Mouse (Mus musculus) testis, adult 2 months (tissue): ENCODE data around the gene Jmjd4.

ENCODE experiments used
- CTCF ChIP-seq: fragments of 200-500 bp; IDR thresholded peaks from 2 replicates; pipeline ENCODE4 v1.5.1; 2012; ENCODE audit warnings: low read depth, mild to moderate bottlenecking, inconsistent platforms, low read length, moderate library complexity; ENCODE audit not compliant: control insufficient read depth, insufficient read depth, insufficient replicate concordance
- POLR2A ChIP-seq: fragments of 200-500 bp; IDR thresholded peaks from 2 replicates; pipeline ENCODE4 v1.6.1; 2012; ENCODE audit warnings: low read depth, mild to moderate bottlenecking, inconsistent platforms, low read length, moderate library complexity; ENCODE audit not compliant: control insufficient read depth

DNA sequence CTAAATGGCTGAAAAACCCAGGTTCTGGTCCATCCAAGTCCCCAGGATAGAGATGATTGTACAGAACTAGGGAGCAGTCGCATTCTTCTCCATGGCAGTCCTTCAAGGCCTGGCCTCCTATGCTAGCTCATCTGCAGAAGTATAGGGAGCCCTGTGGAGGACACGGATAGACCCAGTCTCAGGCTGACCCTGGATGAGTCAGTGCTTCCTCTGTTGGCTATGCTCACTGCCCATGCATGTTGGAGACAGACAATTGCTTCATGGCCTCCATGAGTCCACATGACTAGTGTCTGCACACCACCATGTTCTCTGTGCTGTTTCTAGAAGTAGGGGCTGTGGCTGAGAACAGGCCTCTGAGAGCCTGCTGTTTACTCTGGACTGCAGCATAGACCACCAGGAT lies 6.5 kb downstream of the Jmjd4 start:
- TF ChIP-seq CTCF = no peak
- TF ChIP-seq POLR2A = no peak
